Mouse (Mus musculus) thymus, adult 2 months (tissue): Measurements from ENCODE around the gene Immp2l. TPM values are rescaled to one million over a fixed set of nuclear protein-coding genes. Genes with fewer than 3 reads are reported as not detected.

Experiments
- DNase-seq: peaks from one replicate; pipeline ENCODE4 v3.0.0; 2021
- H3K27ac ChIP-seq: fragments of 200-500 bp; 2 replicates; pipeline ENCODE4 v1.5.1; 2012; ENCODE audit warnings: low read length, control low read depth; ENCODE audit not compliant: control insufficient read depth, insufficient read depth
- H3K27me3 ChIP-seq: fragments of 200-500 bp; 2 replicates; pipeline ENCODE4 v1.6.1; 2012; ENCODE audit warnings: mild to moderate bottlenecking, low read length, moderate library complexity, mixed read lengths; ENCODE audit not compliant: control insufficient read depth, insufficient read depth
- H3K36me3 ChIP-seq: fragments of 200-500 bp; 2 replicates; pipeline ENCODE4 v1.6.1; 2012; ENCODE audit warnings: mild to moderate bottlenecking, low read length, moderate library complexity; ENCODE audit not compliant: control insufficient read depth, insufficient read depth
- H3K4me1 ChIP-seq: fragments of 200-500 bp; replicated peaks from 2 replicates; pipeline ENCODE4 v1.6.1; 2012; ENCODE audit warnings: low read length; ENCODE audit not compliant: control insufficient read depth, insufficient read depth
- H3K4me3 ChIP-seq: fragments of 200-500 bp; 2 replicates; pipeline ENCODE4 v1.5.1; 2012; ENCODE audit warnings: mild to moderate bottlenecking, low read length, control low read depth, moderate library complexity; ENCODE audit not compliant: control insufficient read depth, insufficient read depth
- CTCF ChIP-seq: fragments of 200-500 bp; IDR thresholded peaks from 2 replicates; pipeline ENCODE4 v1.5.1; 2012; ENCODE audit warnings: mild to moderate bottlenecking, control low read depth, low read length, moderate library complexity, borderline replicate concordance; ENCODE audit not compliant: control insufficient read depth, poor library complexity, insufficient read depth; ENCODE audit errors: extremely low read depth
- POLR2A ChIP-seq: fragments of 200-500 bp; IDR thresholded peaks from 2 replicates; pipeline ENCODE4 v1.6.1; 2012; ENCODE audit warnings: mild to moderate bottlenecking, low read length, control low read depth, moderate library complexity; ENCODE audit not compliant: control insufficient read depth, poor library complexity, insufficient read depth; ENCODE audit errors: extremely low read depth
- WGBS: fragments of 180-500 bp; shearing (Covaris S2); methylation state at CpG from one replicate; pipeline ENCODE4 v1.1.7; 2018; 5-methylcytosine and 5-hydroxymethylcytosine counted together
- polyA plus RNA-seq: library from polyadenylated mRNA; depleted of rRNA; stranded (reverse); fragments of >200 nt; gene quantifications from 2 replicates; pipeline ENCODE4 v1.2.3, GENCODE M21; 2012

Immp2l gene
- polyA plus RNA-seq, 1 experiment: 6.3 TPM

GRCm38 (mm10) chr12:41877292-41877959 is 853.5 kb downstream of the Immp2l start:
- no peaks in the 10 kb centered on the region for H3K4me1 ChIP-seq
- no peak for DNase-seq
- TF ChIP-seq POLR2A: no peak
- no peak for TF ChIP-seq CTCF
- H3K4me3 ChIP-seq: no peak overlapping the region
- no peak overlapping the region for H3K27ac ChIP-seq
- WGBS: 50% methylated on average over 5 of the region's 5 CpGs
- H3K36me3 ChIP-seq: no peaks in the 10 kb centered on the region
- H3K27me3 ChIP-seq: no peaks in the 10 kb centered on the region

GRCm38 (mm10) chr12:41878493-41878892 is 854.6 kb downstream of the Immp2l start:
- H3K27ac ChIP-seq: no peak overlapping the region
- H3K36me3 ChIP-seq: no peaks in the 10 kb centered on the region
- 6% methylated on average over 3 of the region's 3 CpGs for WGBS
- H3K4me1 ChIP-seq: no peaks in the 10 kb centered on the region
- TF ChIP-seq CTCF (no peak), POLR2A (no peak)
- no peaks in the 10 kb centered on the region for H3K27me3 ChIP-seq
- DNase-seq: no peak
- H3K4me3 ChIP-seq: no peak overlapping the region

- Histone ChIP-seq H3K4me3 (no peak overlapping the region), H3K4me1 (no peaks in the 10 kb centered on the region), H3K27ac (no peak overlapping the region), H3K27me3 (no peaks in the 10 kb centered on the region), H3K36me3 (no peaks in the 10 kb centered on the region)
- 83% methylated on average over 1 of the region's 1 CpGs for WGBS
- DNase-seq: no peak
- no peak for TF ChIP-seq CTCF
- TF ChIP-seq POLR2A: no peak
These were observed 855.1 kb downstream of the Immp2l start for GRCm38 (mm10) chr12:41878972-41879371.

GRCm38 (mm10) chr12:41879412-41879811 is 855.5 kb downstream of the Immp2l start:
- Histone ChIP-seq H3K27me3 (no peaks in the 10 kb centered on the region), H3K4me1 (no peaks in the 10 kb centered on the region), H3K4me3 (no peak overlapping the region), H3K27ac (no peak overlapping the region), H3K36me3 (no peaks in the 10 kb centered on the region)
- 55% methylated on average over 1 of the region's 1 CpGs for WGBS
- no peak for DNase-seq
- TF ChIP-seq CTCF: no peak
- no peak for TF ChIP-seq POLR2A

GRCm38 (mm10) chr12:41880833-41881232 is 856.9 kb downstream of the Immp2l start:
- no peak for DNase-seq
- Histone ChIP-seq H3K27ac (no peak overlapping the region), H3K4me3 (no peak overlapping the region), H3K36me3 (no peaks in the 10 kb centered on the region), H3K4me1 (no peaks in the 10 kb centered on the region), H3K27me3 (no peaks in the 10 kb centered on the region)
- TF ChIP-seq POLR2A: no peak
- no peak for TF ChIP-seq CTCF
- WGBS: 93% methylated on average over 3 of the region's 3 CpGs

- Histone ChIP-seq H3K27me3 (no peaks in the 10 kb centered on the region), H3K27ac (no peak overlapping the region), H3K36me3 (no peaks in the 10 kb centered on the region), H3K4me1 (no peaks in the 10 kb centered on the region), H3K4me3 (no peak overlapping the region)
- 91% methylated on average over 1 of the region's 1 CpGs for WGBS
- DNase-seq: no peak
- TF ChIP-seq CTCF: no peak
- TF ChIP-seq POLR2A: no peak
These were observed 884.1 kb downstream of the Immp2l start for GRCm38 (mm10) chr12:41908011-41908410.

GRCm38 (mm10) chr12:41911626-41912025 is 887.7 kb downstream of the Immp2l start:
- no peak overlapping the region for H3K27ac ChIP-seq
- H3K36me3 ChIP-seq: no peaks in the 10 kb centered on the region
- no peaks in the 10 kb centered on the region for H3K4me1 ChIP-seq
- no peak overlapping the region for H3K4me3 ChIP-seq
- no peaks in the 10 kb centered on the region for H3K27me3 ChIP-seq
- DNase-seq: no peak
- 100% methylated on average over 3 of the region's 3 CpGs for WGBS
- TF ChIP-seq CTCF (no peak), POLR2A (no peak)
